Mouse (Mus musculus) ovary, adult 18-20 months (tissue): ENCODE results near the gene Hist1h4b.

Source experiments
- DNase-seq: peaks from one replicate; pipeline ENCODE4 v3.0.0; 2022; ENCODE audit warnings: low spot score, mixed read lengths

Gene Hist1h4b

DNA sequence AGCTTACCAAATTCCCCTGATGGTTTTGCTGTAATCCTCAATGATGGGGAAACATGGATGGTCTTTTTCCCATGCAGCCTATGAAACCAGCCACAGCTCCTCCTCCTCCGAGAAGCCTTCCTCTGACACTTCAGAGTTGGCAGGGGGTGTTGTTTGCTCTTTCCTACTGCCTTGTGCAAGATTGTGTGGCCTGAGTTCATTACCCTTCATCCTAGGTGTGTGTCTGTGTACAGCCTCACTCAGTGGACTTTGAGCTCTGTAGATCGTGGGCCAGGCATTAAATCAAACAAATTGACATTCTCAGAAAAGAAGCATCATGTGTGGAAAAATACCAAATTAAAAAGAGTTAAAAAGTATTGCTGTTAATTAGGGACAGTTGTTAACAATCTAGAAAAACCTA is 47.7 kb downstream of the Hist1h4b start:
- DNase-seq = no peak

DNA sequence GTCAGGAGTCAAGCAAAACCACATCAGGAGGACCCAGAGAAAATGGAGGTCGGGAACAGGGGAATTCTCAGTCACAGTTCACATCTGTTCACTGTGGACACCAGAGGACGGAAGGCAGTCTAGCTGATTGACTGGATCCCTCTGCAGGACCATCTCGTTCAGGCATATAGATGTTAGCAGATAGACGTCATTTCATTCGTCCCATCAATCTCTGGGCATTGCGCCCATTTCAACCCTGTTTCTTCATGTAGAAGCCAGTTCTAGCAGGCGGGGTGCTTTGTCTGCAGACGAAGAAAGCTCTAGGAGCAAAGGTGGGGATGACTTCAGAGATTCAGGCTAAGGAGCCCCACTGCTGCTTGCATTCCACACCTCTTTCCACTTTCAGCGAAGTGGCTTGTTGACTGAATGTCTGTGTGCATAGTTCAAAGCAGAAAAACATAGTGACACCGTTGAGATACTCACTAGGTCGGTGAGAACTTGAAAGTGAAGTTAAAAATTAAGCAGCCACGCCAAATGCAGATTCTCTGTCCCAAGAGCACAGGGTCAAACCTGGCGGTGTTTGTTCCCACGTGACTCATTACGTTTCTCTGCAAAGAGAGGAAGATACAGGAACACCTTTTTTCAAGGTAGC is 49.7 kb downstream of the Hist1h4b start, which contains the start of gene Slc17a2:
Gene Slc17a2, plus strand, starts transcription at position 572 of the 631 bp plus-strand sequence.
- no peak for DNase-seq
